Mouse (Mus musculus): Measurements from ENCODE around the gene Zfp341. TPM values are rescaled to one million over a fixed set of nuclear protein-coding genes. Genes with fewer than 3 reads are reported as not detected.

Zfp341 gene
- total and polyA plus RNA-seq, 3 experiments: 0.58 to 4.4 (median 1.6) TPM

DNA sequence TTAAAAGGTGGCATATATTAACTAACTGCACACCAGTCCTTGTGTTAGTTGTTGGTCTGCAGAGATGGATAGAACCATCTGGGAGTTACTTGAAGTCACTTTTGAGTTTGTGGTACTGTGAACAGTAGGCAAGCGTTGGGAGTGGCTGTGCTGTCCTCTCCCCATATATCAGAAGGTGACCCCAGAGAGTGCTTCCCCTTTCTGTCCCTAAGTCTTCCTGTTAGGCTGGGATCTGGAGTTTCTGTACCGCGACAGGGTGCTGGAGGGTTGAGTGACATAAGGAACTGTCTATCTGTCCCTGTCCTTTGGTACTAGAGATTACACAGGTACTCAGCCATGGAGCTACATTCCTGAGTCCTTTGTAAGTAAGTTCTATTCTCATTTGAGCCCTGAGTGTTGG is 73.7 kb downstream of the Zfp341 start:
- Histone ChIP-seq H3K27me3 (replicated peaks) (no peaks in the 10 kb centered on the region), H3K79me2 (replicated peaks; ENCODE audit: control insufficient read depth, extremely low read depth, insufficient read depth, poor library complexity, severe bottlenecking) (peaks cover 13% of the 10 kb centered on the region), H3K4me3 (replicated peaks in 1 of 3; ENCODE audit: low read depth in 2 of 3, low read length in 2 of 3, poor library complexity in 1 of 3) (no peak overlapping the region), H3K4me2 (ENCODE audit: insufficient read depth, low read depth, poor library complexity, severe bottlenecking) (no peak overlapping the region), H3K4me1 (ENCODE audit: control insufficient read depth in 1 of 2, insufficient read depth in 2 of 2) (peaks cover 0 to under 1% of the 10 kb centered on the region in 2 experiments; a peak in 1 of 4 replicates), H3K9me3 (replicated peaks; ENCODE audit: low read length) (no peaks in the 10 kb centered on the region), H3K27ac (ENCODE audit: insufficient read depth, low read depth) (no peak overlapping the region), H3K9ac (ENCODE audit: insufficient read depth, low read depth) (no peak overlapping the region), H3K36me3 (replicated peaks in 1 of 2; ENCODE audit: control insufficient read depth in 1 of 2, insufficient read depth in 1 of 2, low read length in 1 of 2) (peaks cover 36 to 85% of the 10 kb centered on the region in 2 experiments)
- dilution Hi-C loops (cut with MboI; ENCODE audit: extremely low pct_ligation_motif_present, extremely low pct_unique_long_range_greater_than_20kb, low sequenced_read_pairs): no loop called here
- TF ChIP-seq BHLHE40 (IDR thresholded peaks at IDR 0.05; ENCODE audit: low read depth, low read length) (no peak), KAT2A (IDR thresholded peaks at IDR 0.05; ENCODE audit: insufficient replicate concordance, low read length) (no peak), EP300 (IDR thresholded peaks at IDR 0.05; ENCODE audit: low read length) (no peak), ETS1 (conservative IDR thresholded peaks at IDR 0.05; ENCODE audit: low read depth, low read length) (no peak), MEF2A (IDR thresholded peaks at IDR 0.05; ENCODE audit: borderline replicate concordance, low read depth, low read length) (no peak), JUND (conservative IDR thresholded peaks at IDR 0.05; ENCODE audit: low read depth, low read length) (no peak), TCF12 (IDR thresholded peaks at IDR 0.05; ENCODE audit: low read depth, low read length) (no peak), UBTF (IDR thresholded peaks at IDR 0.05; ENCODE audit: low read depth, low read length) (no peak), USF2 (conservative IDR thresholded peaks at IDR 0.05; ENCODE audit: low read depth, low read length) (no peak), CTCF (conservative IDR thresholded peaks at IDR 0.05 in 1 of 2, IDR thresholded peaks at IDR 0.05 in 1 of 2; ENCODE audit: low read depth in 2 of 2, low read length in 2 of 2) (no peak), IRF4 (IDR thresholded peaks at IDR 0.05; ENCODE audit: low read depth, low read length) (no peak), MXI1 (IDR thresholded peaks at IDR 0.05; ENCODE audit: low read depth, low read length) (no peak), POLR2A (IDR thresholded peaks at IDR 0.05; ENCODE audit: low read depth, low read length) (no peak), RCOR1 (conservative IDR thresholded peaks at IDR 0.05; ENCODE audit: low read depth, low read length) (no peak), ZKSCAN1 (IDR thresholded peaks at IDR 0.05; ENCODE audit: borderline replicate concordance, low read depth, low read length) (no peak), RAD21 (IDR thresholded peaks at IDR 0.05; ENCODE audit: low read depth, low read length) (no peak)
- in situ Hi-C loops (cut with MboI; ENCODE audit: low pct_ligation_motif_present, low pct_unique_long_range_greater_than_20kb, low sequenced_read_pairs): no loop called here
- DNase-seq (ENCODE audit: extremely low read depth): no peak

- no peak overlapping the region for H3K4me2 ChIP-seq (ENCODE audit: insufficient read depth, low read depth, poor library complexity, severe bottlenecking)
- no peak overlapping the region for H3K9ac ChIP-seq (ENCODE audit: insufficient read depth, low read depth)
- no peaks in the 10 kb centered on the region for H3K27me3 ChIP-seq (replicated peaks)
- dilution Hi-C loops (cut with MboI; ENCODE audit: extremely low pct_ligation_motif_present, extremely low pct_unique_long_range_greater_than_20kb, low sequenced_read_pairs): no loop called here
- no peaks in the 10 kb centered on the region for H3K4me1 ChIP-seq (ENCODE audit: control insufficient read depth in 1 of 2, insufficient read depth in 2 of 2)
- peaks cover 52 to 91% of the 10 kb centered on the region in 2 experiments for H3K36me3 ChIP-seq (replicated peaks in 1 of 2; ENCODE audit: control insufficient read depth in 1 of 2, insufficient read depth in 1 of 2, low read length in 1 of 2)
- no peaks in the 10 kb centered on the region for H3K9me3 ChIP-seq (replicated peaks; ENCODE audit: low read length)
- in situ Hi-C loops (cut with MboI; ENCODE audit: low pct_ligation_motif_present, low pct_unique_long_range_greater_than_20kb, low sequenced_read_pairs): no loop called here
- no peak overlapping the region for H3K4me3 ChIP-seq (replicated peaks in 1 of 3; ENCODE audit: low read depth in 2 of 3, low read length in 2 of 3, poor library complexity in 1 of 3)
- TF ChIP-seq JUND (conservative IDR thresholded peaks at IDR 0.05; ENCODE audit: low read depth, low read length): no peak
- H3K79me2 ChIP-seq (replicated peaks; ENCODE audit: control insufficient read depth, extremely low read depth, insufficient read depth, poor library complexity, severe bottlenecking): peaks cover 10% of the 10 kb centered on the region
- no peak overlapping the region for H3K27ac ChIP-seq (ENCODE audit: insufficient read depth, low read depth)
- DNase-seq (ENCODE audit: extremely low read depth): no peak
Measured at GRCm38 (mm10) chr2:154689391-154689790, 76.3 kb downstream of the Zfp341 start.

Data from CH12.LX (cell line).